Mouse (Mus musculus): ENCODE measurements around the gene Med20. TPM values are rescaled to one million over a fixed set of nuclear protein-coding genes. Genes with fewer than 3 reads are reported as not detected.

Gene Med20
- polyA plus RNA-seq, 1 experiment from 2014 or later: 43.7 TPM

Other genes starting within 250 kb of the Med20 start
- gene Mrps10, start 242.7 kb upstream of the Med20 start, polyA plus RNA-seq (2015; fragmentation: Nextera tagmentation; extraction: Ambion mirVana): 67.0 and 72.1 TPM in 2 replicates
- 0.45 and 0.81 TPM in 2 replicates for gene Guca1b, start 226.2 kb upstream of the Med20 start, polyA plus RNA-seq (2015; fragmentation: Nextera tagmentation; extraction: Ambion mirVana)
- gene Guca1a, start 211.0 kb upstream of the Med20 start, polyA plus RNA-seq (2015; fragmentation: Nextera tagmentation; extraction: Ambion mirVana): 0.66 and 0.80 TPM in 2 replicates
- gene AI661453, start 175.0 kb upstream of the Med20 start, polyA plus RNA-seq (2015; fragmentation: Nextera tagmentation; extraction: Ambion mirVana): 0.11 and 0.42 TPM in 2 replicates
- gene 1700001C19Rik, start 174.2 kb upstream of the Med20 start, polyA plus RNA-seq (2015; fragmentation: Nextera tagmentation; extraction: Ambion mirVana): 0.62 and 1.1 TPM in 2 replicates
- gene Taf8, start 109.3 kb upstream of the Med20 start, polyA plus RNA-seq (2015; fragmentation: Nextera tagmentation; extraction: Ambion mirVana): 20.0 and 20.5 TPM in 2 replicates
- gene Ccnd3, start 106.5 kb upstream of the Med20 start, polyA plus RNA-seq (2015; fragmentation: Nextera tagmentation; extraction: Ambion mirVana): 81.7 and 99.9 TPM in 2 replicates
- gene Bysl, start 90 bp upstream of the Med20 start, polyA plus RNA-seq (2015; fragmentation: Nextera tagmentation; extraction: Ambion mirVana): 35.5 and 37.8 TPM in 2 replicates
- 1.7 and 1.9 TPM in 2 replicates for gene Gm20517, start within 50 bp of the Med20 start, polyA plus RNA-seq (2015; fragmentation: Nextera tagmentation; extraction: Ambion mirVana)
- 5.2 TPM in 2 replicates for gene Usp49, start 19.1 kb downstream of the Med20 start, polyA plus RNA-seq (2015; fragmentation: Nextera tagmentation; extraction: Ambion mirVana)
- gene Tomm6, start 76.8 kb downstream of the Med20 start, polyA plus RNA-seq (2015; fragmentation: Nextera tagmentation; extraction: Ambion mirVana): 264 and 286 TPM in 2 replicates
- gene Frs3, start 77.4 kb downstream of the Med20 start, polyA plus RNA-seq (2015; fragmentation: Nextera tagmentation; extraction: Ambion mirVana): 55.7 and 58.1 TPM in 2 replicates
- gene Gm21981, start 82.9 kb downstream of the Med20 start, polyA plus RNA-seq (2015; fragmentation: Nextera tagmentation; extraction: Ambion mirVana): 1.4 TPM in 2 replicates
- gene Prickle4, start 83.2 kb downstream of the Med20 start, polyA plus RNA-seq (2015; fragmentation: Nextera tagmentation; extraction: Ambion mirVana): 0.72 and 1.6 TPM in 2 replicates
- 0.11 TPM in 1 of 2 replicates, not detected in the other for gene Pgc, start 115.3 kb downstream of the Med20 start, polyA plus RNA-seq (2015; fragmentation: Nextera tagmentation; extraction: Ambion mirVana)
- 4.6 and 4.7 TPM in 2 replicates for gene Tfeb, start 125.4 kb downstream of the Med20 start, polyA plus RNA-seq (2015; fragmentation: Nextera tagmentation; extraction: Ambion mirVana)
- 2.7 and 3.9 TPM in 2 replicates for gene Mdfi, start 223.1 kb downstream of the Med20 start, polyA plus RNA-seq (2015; fragmentation: Nextera tagmentation; extraction: Ambion mirVana)

Data from hindbrain, embryonic 16.5 days (tissue).